Mouse (Mus musculus) heart, postnatal 0 days (tissue): ENCODE measurements at regions not wholly inside any gene's neighbourhood (a gene's known extent, or its start where the extent isn't known, plus 50 kb on each side); places are given as distances from the start of the nearest gene placed in this dataset.

Experiments
- ATAC-seq: fragments of 200-750 bp; cut with Nextera tagmentation; 2 replicates; pipeline ENCODE4 v1.8.0; 2017; ENCODE audit warnings: low read depth, moderate number of reproducible peaks, moderate library complexity; ENCODE audit not compliant: insufficient read depth
- DNase-seq: peaks from one replicate; pipeline ENCODE4 v3.0.0-alpha.2; 2016; ENCODE audit warnings: low spot score
- H3K27ac ChIP-seq: fragments of 300-500 bp; sonication (generic); 2 replicates; pipeline ENCODE4 v1.5.1; 2014; ENCODE audit warnings: low read depth, mild to moderate bottlenecking
- H3K27me3 ChIP-seq: fragments of 300-500 bp; sonication (generic); 2 replicates; pipeline ENCODE4 v1.6.1; 2014; ENCODE audit warnings: low read length, mixed read lengths; ENCODE audit not compliant: control insufficient read depth, insufficient read depth
- H3K36me3 ChIP-seq: fragments of 300-500 bp; sonication (generic); replicated peaks from 2 replicates; pipeline ENCODE4 v1.6.1; 2014; ENCODE audit warnings: low read length, mixed read lengths; ENCODE audit not compliant: control insufficient read depth, insufficient read depth
- H3K4me1 ChIP-seq: fragments of 300-500 bp; sonication (generic); 2 replicates; pipeline ENCODE4 v1.6.1; 2014; ENCODE audit warnings: antibody characterized with exemption; ENCODE audit not compliant: control insufficient read depth, insufficient read depth
- H3K4me2 ChIP-seq: fragments of 300-500 bp; sonication (generic); 2 replicates; pipeline ENCODE4 v1.6.1; 2014; ENCODE audit warnings: low read depth, mild to moderate bottlenecking, low read length, moderate library complexity
- H3K4me3 ChIP-seq: fragments of 300-500 bp; sonication (generic); 2 replicates; pipeline ENCODE4 v1.5.1; 2014; ENCODE audit warnings: low read depth, low read length
- H3K9ac ChIP-seq: fragments of 300-500 bp; sonication (generic); replicated peaks from 2 replicates; pipeline ENCODE4 v1.6.1; 2014; ENCODE audit warnings: low read depth, low read length, mixed read lengths
- H3K9me3 ChIP-seq: fragments of 300-500 bp; sonication (generic); replicated peaks from 2 replicates; pipeline ENCODE4 v1.6.1; 2016; ENCODE audit warnings: low read length; ENCODE audit not compliant: control insufficient read depth
- CTCF ChIP-seq: IDR thresholded peaks from 2 replicates; pipeline ENCODE4 v1.5.1; 2016; ENCODE audit warnings: antibody characterized with exemption, control low read depth, low read depth
- EP300 ChIP-seq: IDR thresholded peaks from 2 replicates; pipeline ENCODE4 v1.6.1; 2016; ENCODE audit warnings: antibody characterized with exemption, low read depth
- WGBS: fragments of 180-500 bp; shearing (Covaris S2); extraction: QIAGEN DNeasy Blood & Tissue Kit; methylation state at CpG from one replicate; pipeline ENCODE4 v1.1.7; 2014; 5-methylcytosine and 5-hydroxymethylcytosine counted together

DNA sequence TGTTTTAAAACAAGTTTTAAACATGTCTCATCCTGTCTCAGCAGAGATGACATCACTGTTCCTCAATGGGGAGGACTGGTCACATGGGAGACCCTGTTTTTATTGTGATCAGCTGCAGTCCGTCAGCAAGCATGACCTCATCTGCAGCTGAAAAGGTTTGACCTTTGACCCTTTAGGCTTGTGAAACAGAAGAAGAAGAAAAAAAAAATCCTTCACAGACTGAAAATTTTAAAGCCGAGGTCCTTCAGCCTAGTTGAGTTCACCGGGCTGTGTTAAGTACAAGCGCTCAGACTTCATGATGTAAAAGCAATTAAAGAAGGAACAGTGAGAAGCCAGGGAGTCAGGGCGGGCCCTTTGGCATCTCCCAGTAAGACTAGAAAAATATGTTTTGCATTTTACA, 104.7 kb upstream of the Dcbld2 start:
- TF ChIP-seq CTCF (no peak), EP300 (no peak)
- Histone ChIP-seq H3K9ac (no peak overlapping the region), H3K27me3 (no peaks in the 10 kb centered on the region), H3K4me3 (no peak overlapping the region), H3K27ac (no peak overlapping the region), H3K9me3 (no peaks in the 10 kb centered on the region), H3K4me1 (no peaks in the 10 kb centered on the region), H3K36me3 (no peaks in the 10 kb centered on the region), H3K4me2 (no peak overlapping the region)
- ATAC-seq (peak; percentile 47; the same call in 1 of the 2 replicates), DNase-seq (no peak)
- WGBS, result 53% methylated on average over 5 of the region's 5 CpGs

DNA sequence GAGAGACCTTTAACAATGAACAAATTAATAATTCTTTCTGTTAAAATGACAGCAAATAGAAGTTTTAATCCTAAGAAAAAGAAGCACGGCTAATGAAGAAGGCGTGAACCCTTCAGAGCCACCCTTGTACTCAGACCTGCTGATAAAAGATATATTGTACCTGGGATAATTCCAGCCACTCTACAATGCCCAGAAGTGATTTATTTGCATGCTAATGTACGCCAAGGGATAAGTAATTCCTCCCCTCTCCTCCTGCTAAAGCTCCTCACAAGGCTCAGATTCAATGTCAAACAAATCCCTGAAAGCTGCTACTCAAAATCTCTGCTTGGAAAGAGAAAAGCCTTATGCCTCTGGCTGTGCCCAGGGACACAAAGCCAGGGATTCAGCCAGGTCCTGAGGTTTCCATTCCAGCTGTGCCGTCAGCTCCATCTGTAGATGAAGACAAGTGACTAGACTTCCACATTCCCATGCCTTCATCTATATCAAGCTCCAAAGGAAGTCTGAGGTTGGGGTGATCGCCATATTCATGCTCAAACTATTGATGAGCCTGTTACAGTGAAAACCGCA, 91.3 kb upstream of the Dcbld2 start:
- H3K36me3 ChIP-seq, result no peaks in the 10 kb centered on the region
- ATAC-seq, result no peak
- H3K9ac ChIP-seq, result no peak overlapping the region
- H3K4me1 ChIP-seq, result no peaks in the 10 kb centered on the region
- DNase-seq, result no peak
- H3K9me3 ChIP-seq, result no peaks in the 10 kb centered on the region
- no peak overlapping the region for H3K27ac ChIP-seq
- 75% methylated on average over 6 of the region's 6 CpGs for WGBS
- H3K4me3 ChIP-seq, result no peak overlapping the region
- H3K27me3 ChIP-seq, result no peaks in the 10 kb centered on the region
- no peak overlapping the region for H3K4me2 ChIP-seq
- TF ChIP-seq EP300, result no peak
- TF ChIP-seq CTCF, result no peak

DNA sequence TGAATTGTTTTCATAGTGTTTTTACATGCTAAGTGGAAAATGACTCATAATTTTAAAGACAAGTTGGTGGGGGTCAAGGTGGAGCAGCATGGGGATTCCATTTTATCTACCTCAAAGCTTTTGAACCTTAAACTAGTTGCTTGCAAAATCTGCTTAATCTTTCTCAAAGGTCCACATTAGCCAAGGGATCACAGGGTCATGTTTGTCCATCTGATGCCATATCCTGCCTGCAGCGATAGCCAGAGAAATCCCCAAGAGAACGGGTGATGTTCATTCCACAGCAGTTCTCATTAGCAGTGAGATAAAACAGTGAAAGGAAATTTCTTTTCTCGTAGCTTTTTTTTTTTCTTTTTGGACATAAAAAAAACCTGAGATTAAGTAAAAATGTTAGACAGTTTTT, 77.2 kb upstream of the Dcbld2 start:
- no peak overlapping the region for H3K4me3 ChIP-seq
- H3K4me2 ChIP-seq, result no peak overlapping the region
- DNase-seq (no peak), ATAC-seq (no peak)
- H3K9ac ChIP-seq, result no peak overlapping the region
- no peaks in the 10 kb centered on the region for H3K36me3 ChIP-seq
- peaks cover 5% of the 10 kb centered on the region for H3K9me3 ChIP-seq
- H3K4me1 ChIP-seq, result no peaks in the 10 kb centered on the region
- no peak overlapping the region for H3K27ac ChIP-seq
- TF ChIP-seq CTCF (no peak), EP300 (no peak)
- 57% methylated on average over 3 of the region's 3 CpGs for WGBS
- H3K27me3 ChIP-seq, result no peaks in the 10 kb centered on the region

DNA sequence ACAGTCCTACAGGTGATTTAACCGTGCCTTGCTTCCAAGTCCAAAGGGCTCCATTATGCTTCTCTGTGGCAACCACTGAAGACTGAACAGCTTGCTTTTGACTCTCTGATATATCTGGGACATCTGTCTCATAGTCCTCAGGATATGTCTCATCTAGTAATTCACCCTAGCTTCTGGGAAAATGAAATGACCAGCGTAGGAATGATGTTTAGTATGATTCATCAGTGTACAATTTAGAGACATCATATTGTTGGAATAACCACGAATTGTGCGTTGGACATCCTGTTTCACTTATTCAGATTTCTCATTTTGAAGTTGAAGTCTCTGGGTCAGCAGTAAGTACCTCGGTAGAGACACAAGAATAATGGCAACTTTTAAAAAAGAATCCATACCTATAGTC, 64.3 kb upstream of the Dcbld2 start:
- DNase-seq (no peak), ATAC-seq (no peak)
- 76% methylated on average over 5 of the region's 5 CpGs for WGBS
- Histone ChIP-seq H3K9ac (no peak overlapping the region), H3K9me3 (no peaks in the 10 kb centered on the region), H3K4me2 (no peak overlapping the region), H3K27ac (no peak overlapping the region), H3K4me3 (no peak overlapping the region), H3K27me3 (no peaks in the 10 kb centered on the region), H3K36me3 (no peaks in the 10 kb centered on the region), H3K4me1 (peaks cover 3% of the 10 kb centered on the region; the same call in 1 of the 2 replicates)
- no peak for TF ChIP-seq EP300
- no peak for TF ChIP-seq CTCF

DNA sequence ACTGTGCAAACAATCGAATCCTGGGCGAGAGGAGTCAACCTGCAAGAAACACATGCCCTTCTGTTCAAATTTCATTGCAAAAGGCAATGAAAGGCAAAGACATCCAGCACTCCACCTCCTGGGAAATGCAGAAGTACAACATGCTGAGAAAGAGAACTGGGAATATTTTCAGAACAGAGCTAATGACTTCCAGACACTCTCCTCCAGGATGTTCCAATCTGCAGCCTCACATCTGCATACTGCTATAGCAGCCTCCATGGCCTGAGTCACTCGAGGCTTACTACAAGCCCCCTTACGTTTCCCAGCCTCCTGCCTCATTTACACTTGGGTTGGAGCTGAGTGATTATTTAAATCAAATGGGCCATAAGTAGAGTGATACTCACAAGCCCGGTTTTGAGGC, 58.9 kb upstream of the Dcbld2 start:
- peak; percentile 53; the same call in 1 of the 2 replicates for ATAC-seq
- peak overlapping the region; percentile 73 for H3K27ac ChIP-seq
- H3K36me3 ChIP-seq, result no peaks in the 10 kb centered on the region
- DNase-seq, result no peak
- H3K4me1 ChIP-seq, result peaks cover 16% of the 10 kb centered on the region
- H3K4me3 ChIP-seq, result no peak overlapping the region
- no peak overlapping the region for H3K9ac ChIP-seq
- H3K27me3 ChIP-seq, result no peaks in the 10 kb centered on the region
- 36% methylated on average over 5 of the region's 5 CpGs for WGBS
- H3K4me2 ChIP-seq, result peak overlapping the region; percentile 8; the same call in 1 of the 2 replicates
- no peak for TF ChIP-seq CTCF
- no peak for TF ChIP-seq EP300
- H3K9me3 ChIP-seq, result no peaks in the 10 kb centered on the region

DNA sequence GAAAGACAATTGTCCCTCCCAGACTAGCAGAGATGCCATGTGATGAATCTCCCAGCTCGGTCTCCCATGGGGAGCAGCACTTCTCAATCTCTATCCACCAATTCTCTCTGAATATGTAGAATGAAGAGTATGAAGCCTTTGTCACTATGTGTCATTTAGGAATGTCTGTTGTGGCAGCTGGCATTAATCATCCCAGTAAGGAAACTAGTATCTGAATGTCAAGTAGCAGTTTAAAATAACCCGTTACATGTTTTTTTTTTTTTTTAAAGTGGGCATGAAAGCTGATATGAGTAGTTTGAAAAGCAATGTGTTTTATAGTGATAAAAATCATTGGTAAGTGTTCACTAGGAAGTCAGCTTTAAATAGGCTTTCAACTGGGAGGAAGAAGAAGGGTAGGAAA, 58.4 kb upstream of the Dcbld2 start:
- Histone ChIP-seq H3K27me3 (no peaks in the 10 kb centered on the region), H3K4me2 (peak overlapping the region; percentile 8; the same call in 1 of the 2 replicates), H3K9ac (no peak overlapping the region), H3K4me3 (no peak overlapping the region), H3K27ac (peak overlapping the region; percentile 73), H3K4me1 (peaks cover 16% of the 10 kb centered on the region), H3K9me3 (no peaks in the 10 kb centered on the region), H3K36me3 (no peaks in the 10 kb centered on the region)
- TF ChIP-seq CTCF (no peak), EP300 (0 out of 2 replicates have a peak, but pooled peaks have one; percentile 38)
- ATAC-seq, result peak; percentile 57; the same call in 1 of the 2 replicates
- WGBS, result 16% methylated on average over 2 of the region's 2 CpGs
- peak; percentile 62 for DNase-seq
